Mouse (Mus musculus): ENCODE data around the gene S100a4.

The S100a4 gene

GRCm38 (mm10) chr3:90614611-90615251 is 11.2 kb downstream of the S100a4 start:
- in situ Hi-C loops (cut with MboI; ENCODE audit: unreplicated experiment in 2 of 2): loop anchor here (5.0 to 25.0 kb wide), 5 partner anchors 32 to 402 kb away; partner anchors contain the start of genes Snapin (in 2 of the 2), Rab13 (in 1 of the 2) and Rps27 (in 1 of the 2)

GRCm38 (mm10) chr3:90615415-90615814 is 11.8 kb downstream of the S100a4 start:
- in situ Hi-C loops (cut with MboI; ENCODE audit: unreplicated experiment in 2 of 2): loop anchor here (5.0 to 25.0 kb wide), 4 partner anchors 33 to 403 kb away; partner anchors contain the start of genes Rab13 (in 1 of the 2) and Rps27 (in 1 of the 2)

GRCm38 (mm10) chr3:90615911-90616310 is 12.3 kb downstream of the S100a4 start:
- in situ Hi-C loops (cut with MboI; ENCODE audit: unreplicated experiment in 2 of 2): loop anchor here (5.0 to 25.0 kb wide), 4 partner anchors 34 to 404 kb away; partner anchors contain the start of genes Rab13 (in 1 of the 2) and Rps27 (in 1 of the 2)

- in situ Hi-C loops (cut with MboI; ENCODE audit: unreplicated experiment in 2 of 2): loop anchor here (5.0 to 25.0 kb wide), 4 partner anchors 35 to 405 kb away; partner anchors contain the start of genes Rab13 (in 1 of the 2) and Rps27 (in 1 of the 2)
Measured at GRCm38 (mm10) chr3:90617586-90617985, 14.0 kb downstream of the S100a4 start.

GRCm38 (mm10) chr3:90621552-90621951 is 18.0 kb downstream of the S100a4 start:
- in situ Hi-C loops (cut with MboI; ENCODE audit: unreplicated experiment in 2 of 2): loop anchor here in 1 of 2 experiments (25.0 kb wide), 1 partner anchor 409 kb away; the partner anchor contains the start of genes Rab13 and Rps27

- in situ Hi-C loops (cut with MboI; ENCODE audit: unreplicated experiment in 2 of 2): loop anchor here in 1 of 2 experiments (25.0 kb wide), 1 partner anchor 411 kb away; the partner anchor contains the start of genes Rab13 and Rps27
Measured at GRCm38 (mm10) chr3:90623435-90624071, 20.0 kb downstream of the S100a4 start.

GRCm38 (mm10) chr3:90625496-90625895 is 21.9 kb downstream of the S100a4 start:
- in situ Hi-C loops (cut with MboI; ENCODE audit: unreplicated experiment in 2 of 2): loop anchor here in 1 of 2 experiments (25.0 kb wide), 1 partner anchor 688 kb away; no protein-coding TSS in a partner anchor

- in situ Hi-C loops (cut with MboI; ENCODE audit: unreplicated experiment in 2 of 2): loop anchor here in 1 of 2 experiments (25.0 kb wide), 1 partner anchor 689 kb away; no protein-coding TSS in a partner anchor
Measured at GRCm38 (mm10) chr3:90626266-90627021, 22.9 kb downstream of the S100a4 start.

- in situ Hi-C loops (cut with MboI; ENCODE audit: unreplicated experiment in 2 of 2): loop anchor here in 1 of 2 experiments (25.0 kb wide), 1 partner anchor 690 kb away; no protein-coding TSS in a partner anchor
Measured at GRCm38 (mm10) chr3:90627366-90627765, 23.8 kb downstream of the S100a4 start.

GRCm38 (mm10) chr3:90627807-90628206 is 24.2 kb downstream of the S100a4 start:
- in situ Hi-C loops (cut with MboI; ENCODE audit: unreplicated experiment in 2 of 2): loop anchor here in 1 of 2 experiments (25.0 kb wide), 1 partner anchor 691 kb away; no protein-coding TSS in a partner anchor

- in situ Hi-C loops (cut with MboI; ENCODE audit: unreplicated experiment in 2 of 2): loop anchor here in 1 of 2 experiments (25.0 kb wide), 1 partner anchor 692 kb away; no protein-coding TSS in a partner anchor
Measured at GRCm38 (mm10) chr3:90629298-90629697, 25.7 kb downstream of the S100a4 start.

- in situ Hi-C loops (cut with MboI; ENCODE audit: unreplicated experiment in 2 of 2): loop anchor here in 1 of 2 experiments (25.0 kb wide), 1 partner anchor 695 kb away; no protein-coding TSS in a partner anchor
Measured at GRCm38 (mm10) chr3:90631984-90632383, 28.4 kb downstream of the S100a4 start.

- in situ Hi-C loops (cut with MboI; ENCODE audit: unreplicated experiment in 2 of 2): loop anchor here in 1 of 2 experiments (25.0 kb wide), 1 partner anchor 701 kb away; no protein-coding TSS in a partner anchor
Measured at GRCm38 (mm10) chr3:90638511-90639275, 35.1 kb downstream of the S100a4 start.

- in situ Hi-C loops (cut with MboI; ENCODE audit: unreplicated experiment in 2 of 2): loop anchor here (10.0 to 25.0 kb wide), 4 partner anchors 225 to 702 kb away; partner anchors contain the start of gene Tpm3 (in 1 of the 2)
Measured at GRCm38 (mm10) chr3:90639511-90640154, 36.1 kb downstream of the S100a4 start.

- in situ Hi-C loops (cut with MboI; ENCODE audit: unreplicated experiment in 2 of 2): loop anchor here (10.0 to 25.0 kb wide), 4 partner anchors 226 to 704 kb away; partner anchors contain the start of gene Tpm3 (in 1 of the 2)
Measured at GRCm38 (mm10) chr3:90640981-90641380, 37.4 kb downstream of the S100a4 start.

GRCm38 (mm10) chr3:90644220-90644619 is 40.6 kb downstream of the S100a4 start:
- in situ Hi-C loops (cut with MboI; ENCODE audit: unreplicated experiment in 2 of 2): loop anchor here (10.0 to 25.0 kb wide), 4 partner anchors 229 to 707 kb away; partner anchors contain the start of gene Tpm3 (in 1 of the 2)

GRCm38 (mm10) chr3:90647291-90647690 is 43.7 kb downstream of the S100a4 start:
- in situ Hi-C loops (cut with MboI; ENCODE audit: unreplicated experiment in 2 of 2): loop anchor here (5.0 to 25.0 kb wide), 5 partner anchors 60 to 710 kb away; partner anchors contain the start of gene Tpm3 (in 1 of the 2)

GRCm38 (mm10) chr3:90648981-90649380 is 45.4 kb downstream of the S100a4 start:
- in situ Hi-C loops (cut with MboI; ENCODE audit: unreplicated experiment in 2 of 2): loop anchor here (5.0 to 25.0 kb wide), 5 partner anchors 62 to 712 kb away; partner anchors contain the start of gene Tpm3 (in 1 of the 2)
